Mouse (Mus musculus) limb, embryonic 15.5 days (tissue): ENCODE results near the gene Tshb. TPM values are rescaled to one million over a fixed set of nuclear protein-coding genes. Genes with fewer than 3 reads are reported as not detected.

Experiments
- ATAC-seq: fragments of 200-750 bp; cut with Nextera tagmentation; 2 replicates; pipeline ENCODE4 v1.8.0; 2017; ENCODE audit warnings: low read depth, moderate TSS enrichment; ENCODE audit not compliant: insufficient number of reproducible peaks, low FRiP score, low TSS enrichment
- H3K27ac ChIP-seq: fragments of 300-500 bp; sonication (generic); 2 replicates; pipeline ENCODE4 v1.5.1; 2015; ENCODE audit warnings: moderate library complexity, mild to moderate bottlenecking, inconsistent platforms
- H3K27me3 ChIP-seq: fragments of 300-500 bp; sonication (generic); 2 replicates; pipeline ENCODE4 v1.6.1; 2015; ENCODE audit warnings: inconsistent platforms
- H3K36me3 ChIP-seq: fragments of 300-500 bp; sonication (generic); 2 replicates; pipeline ENCODE4 v1.6.1; 2015; ENCODE audit warnings: inconsistent platforms
- H3K4me1 ChIP-seq: fragments of 300-500 bp; sonication (generic); 2 replicates; pipeline ENCODE4 v1.6.1; 2015; ENCODE audit warnings: inconsistent platforms
- H3K4me2 ChIP-seq: fragments of 300-500 bp; sonication (generic); 2 replicates; pipeline ENCODE4 v1.6.1; 2015; ENCODE audit warnings: mild to moderate bottlenecking, inconsistent platforms
- H3K4me3 ChIP-seq: fragments of 300-500 bp; sonication (generic); 2 replicates; pipeline ENCODE4 v1.5.1; 2015; ENCODE audit warnings: mild to moderate bottlenecking, inconsistent platforms
- H3K9ac ChIP-seq: fragments of 300-500 bp; sonication (generic); 2 replicates; pipeline ENCODE4 v1.6.1; 2015; ENCODE audit warnings: inconsistent platforms
- H3K9me3 ChIP-seq: fragments of 300-500 bp; sonication (generic); 2 replicates; pipeline ENCODE4 v1.6.1; 2016; ENCODE audit warnings: inconsistent platforms
- WGBS: fragments of 180-500 bp; shearing (Covaris S2); methylation state at CpG from one replicate; pipeline ENCODE4 v1.1.7; 2015; 5-methylcytosine and 5-hydroxymethylcytosine counted together
- polyA plus RNA-seq: library from polyadenylated mRNA; unstranded; fragments of >200 nt; fragmentation: Nextera tagmentation; extraction: Ambion mirVana; gene quantifications from 2 replicates; pipeline ENCODE4 v1.2.1, GENCODE M21; 2015

Gene Tshb
- polyA plus RNA-seq, result 0.04 and 0.12 TPM in 2 replicates

DNA sequence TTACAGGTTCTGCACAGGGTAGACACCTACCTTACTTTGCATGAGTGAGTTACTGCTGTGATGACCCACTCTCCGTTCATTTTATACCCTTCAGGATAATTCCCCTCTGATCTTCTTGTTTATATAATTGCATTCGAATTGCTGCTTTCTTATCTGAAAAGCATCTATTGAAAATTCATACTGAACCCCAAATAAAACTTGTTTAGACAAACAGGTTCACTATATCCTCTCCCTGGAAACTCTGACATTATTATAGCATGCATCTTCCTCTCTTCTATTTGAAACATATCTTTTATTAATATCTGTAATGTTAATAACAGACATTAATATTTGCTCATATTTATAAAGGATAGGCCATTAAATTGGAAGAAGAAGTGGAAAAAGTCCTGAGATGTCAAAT, at the start of gene Tshb:
Gene Tshb (minus strand): TSS at position 101 of the 400 bp plus-strand sequence.
- Histone ChIP-seq H3K27me3 (no peaks in the 10 kb centered on the region), H3K4me1 (no peaks in the 10 kb centered on the region), H3K9ac (no peak within 1 kb of the TSS), H3K27ac (no peak within 1 kb of the TSS), H3K9me3 (no peaks in the 10 kb centered on the region), H3K36me3 (no peaks in the 10 kb centered on the region), H3K4me2 (no peak within 1 kb of the TSS), H3K4me3 (no peak within 1 kb of the TSS)
- 73% methylated on average over 2 of the region's 2 CpGs for WGBS
- no peak for ATAC-seq

DNA sequence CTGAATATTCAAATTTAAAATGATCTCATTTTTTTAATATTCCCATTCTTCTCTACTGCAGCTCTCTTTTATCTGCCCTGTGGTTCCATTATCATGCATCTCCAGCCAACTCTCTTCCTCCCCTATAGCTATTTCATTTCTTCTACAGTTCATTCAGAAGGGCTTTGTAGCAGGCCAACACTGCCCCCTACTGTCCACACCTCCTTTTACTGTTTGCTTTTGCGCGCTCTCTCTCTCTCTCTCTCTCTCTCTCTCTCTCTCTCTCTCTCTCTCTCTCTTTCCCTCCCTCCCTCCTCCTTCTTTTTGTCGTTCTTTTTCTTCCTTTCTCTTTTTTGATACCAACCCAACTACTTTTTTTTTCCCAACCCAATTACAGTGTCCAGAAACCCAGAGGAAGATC, 21.4 kb upstream of the Tshb start:
- Histone ChIP-seq H3K27me3 (no peaks in the 10 kb centered on the region), H3K36me3 (no peaks in the 10 kb centered on the region), H3K9me3 (no peaks in the 10 kb centered on the region), H3K4me2 (no peak overlapping the region), H3K9ac (no peak overlapping the region), H3K4me1 (no peaks in the 10 kb centered on the region), H3K4me3 (no peak overlapping the region), H3K27ac (no peak overlapping the region)
- no peak for ATAC-seq
- 4% methylated on average over 3 of the region's 3 CpGs for WGBS

DNA sequence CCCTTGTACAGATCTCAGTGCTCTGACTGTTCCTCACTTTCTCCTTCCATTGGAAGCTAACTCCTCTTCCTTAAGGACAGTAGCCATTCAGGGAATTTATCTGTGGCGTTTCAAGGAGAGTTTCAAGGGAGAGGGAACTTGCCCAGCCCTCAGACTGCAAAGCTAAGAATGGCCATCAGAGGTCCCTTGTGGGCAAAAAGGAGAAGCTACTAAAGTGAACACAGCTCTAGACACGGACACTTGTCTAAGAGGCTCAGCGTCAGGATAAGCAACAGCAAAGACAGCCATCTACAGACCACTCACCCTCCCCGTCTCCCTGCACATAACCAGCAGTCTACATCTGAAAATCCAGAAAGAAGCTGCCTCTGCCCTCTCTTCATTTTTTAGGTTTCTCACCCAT, 4.9 kb upstream of the Tshb start:
- Histone ChIP-seq H3K9me3 (no peaks in the 10 kb centered on the region), H3K4me3 (no peak overlapping the region), H3K27ac (no peak overlapping the region), H3K36me3 (no peaks in the 10 kb centered on the region), H3K27me3 (no peaks in the 10 kb centered on the region), H3K9ac (no peak overlapping the region), H3K4me1 (no peaks in the 10 kb centered on the region), H3K4me2 (no peak overlapping the region)
- 48% methylated on average over 4 of the region's 4 CpGs for WGBS
- ATAC-seq, result no peak

GRCm38 (mm10) chr3:102773018-102773417, 9.5 kb downstream of the Tshb start:
- H3K9me3 ChIP-seq, result no peaks in the 10 kb centered on the region
- WGBS, result 90% methylated on average over 4 of the region's 4 CpGs

GRCm38 (mm10) chr3:102764850-102765249, 17.7 kb downstream of the Tshb start:
- Histone ChIP-seq H3K9ac (no peak overlapping the region), H3K36me3 (0 out of 2 replicates have a peak, but pooled peaks cover 8% of the 10 kb centered on the region), H3K9me3 (no peaks in the 10 kb centered on the region), H3K4me2 (no peak overlapping the region), H3K27me3 (no peaks in the 10 kb centered on the region), H3K27ac (no peak overlapping the region), H3K4me3 (no peak overlapping the region), H3K4me1 (peaks cover 6% of the 10 kb centered on the region)
- no peak for ATAC-seq
- WGBS, result 69% methylated on average over 7 of the region's 7 CpGs

More at GRCm38 (mm10) chr3:102773018-102773417, 9.5 kb downstream of the Tshb start:
- Histone ChIP-seq H3K4me1 (0 out of 2 replicates have a peak, but pooled peaks cover 2% of the 10 kb centered on the region), H3K9ac (no peak overlapping the region), H3K4me2 (no peak overlapping the region), H3K4me3 (no peak overlapping the region), H3K27ac (no peak overlapping the region), H3K27me3 (no peaks in the 10 kb centered on the region), H3K36me3 (no peaks in the 10 kb centered on the region)
- ATAC-seq, result no peak

DNA sequence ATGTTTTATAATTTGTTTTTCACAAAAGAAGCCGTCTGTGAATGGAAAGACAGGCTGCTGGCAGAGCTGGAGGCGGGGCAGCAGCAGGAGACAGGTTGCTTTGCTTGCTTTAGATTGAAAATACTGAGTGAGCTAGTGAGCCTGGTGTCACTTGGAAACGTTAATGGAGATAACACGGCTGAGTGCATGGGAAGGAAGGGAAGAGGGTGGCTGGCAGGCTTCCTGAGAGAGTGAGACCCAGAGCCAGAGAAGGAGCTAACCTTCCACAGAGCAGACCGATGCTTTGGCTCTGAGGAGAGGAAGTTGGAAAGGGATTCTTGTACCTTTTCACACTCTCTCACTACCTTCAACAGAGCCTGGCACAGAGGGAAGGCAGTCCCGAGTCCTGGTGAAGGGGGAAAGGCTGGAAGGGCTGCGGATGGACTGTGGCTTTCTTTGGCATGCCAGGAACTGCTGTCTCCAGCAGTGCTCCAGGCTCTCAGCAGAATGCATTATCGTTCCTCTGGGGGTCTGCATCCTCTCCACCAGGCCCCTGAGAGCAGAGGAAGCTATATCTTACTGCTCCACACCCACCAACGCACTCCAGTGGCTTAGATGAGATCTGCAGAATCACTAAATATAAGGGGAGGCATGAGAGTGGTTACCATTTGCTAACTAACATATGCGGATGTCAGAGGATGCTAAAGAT, 18.7 kb downstream of the Tshb start:
- WGBS, result 42% methylated on average over 10 of the region's 10 CpGs
- ATAC-seq, result no peak

DNA sequence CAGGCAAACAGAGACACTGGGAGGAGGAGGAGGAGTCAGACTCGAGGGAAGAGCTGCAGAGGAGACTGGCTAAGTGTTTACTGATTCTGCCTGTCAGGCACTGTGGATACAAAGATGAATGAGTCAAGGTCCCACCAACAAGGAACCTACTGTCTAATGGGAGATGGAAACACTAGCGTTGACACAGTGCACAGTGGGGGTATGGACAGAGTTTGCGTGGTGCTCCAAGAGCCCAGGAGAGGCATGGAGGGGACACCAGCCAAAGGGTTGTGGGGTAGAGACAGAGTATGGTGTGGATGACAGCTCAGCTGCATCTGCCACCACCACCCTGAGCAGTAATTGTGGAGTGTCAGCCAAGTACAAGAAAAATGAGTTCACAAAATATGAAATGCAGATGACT, 20.1 kb downstream of the Tshb start:
- Histone ChIP-seq H3K4me1 (peaks cover 6% of the 10 kb centered on the region), H3K9ac (no peak overlapping the region), H3K27me3 (no peaks in the 10 kb centered on the region), H3K4me3 (no peak overlapping the region), H3K36me3 (0 out of 2 replicates have a peak, but pooled peaks cover 8% of the 10 kb centered on the region), H3K27ac (no peak overlapping the region), H3K4me2 (no peak overlapping the region), H3K9me3 (no peaks in the 10 kb centered on the region)
- ATAC-seq, result no peak
- WGBS, result 63% methylated on average over 3 of the region's 3 CpGs

More for the DNA sequence above, 18.7 kb downstream of the Tshb start:
- Histone ChIP-seq H3K36me3 (0 out of 2 replicates have a peak, but pooled peaks cover 8% of the 10 kb centered on the region), H3K9ac (no peak overlapping the region), H3K4me1 (peaks cover 6% of the 10 kb centered on the region), H3K27me3 (no peaks in the 10 kb centered on the region), H3K4me2 (no peak overlapping the region), H3K4me3 (no peak overlapping the region), H3K9me3 (no peaks in the 10 kb centered on the region), H3K27ac (peak overlapping the region; percentile 43)

DNA sequence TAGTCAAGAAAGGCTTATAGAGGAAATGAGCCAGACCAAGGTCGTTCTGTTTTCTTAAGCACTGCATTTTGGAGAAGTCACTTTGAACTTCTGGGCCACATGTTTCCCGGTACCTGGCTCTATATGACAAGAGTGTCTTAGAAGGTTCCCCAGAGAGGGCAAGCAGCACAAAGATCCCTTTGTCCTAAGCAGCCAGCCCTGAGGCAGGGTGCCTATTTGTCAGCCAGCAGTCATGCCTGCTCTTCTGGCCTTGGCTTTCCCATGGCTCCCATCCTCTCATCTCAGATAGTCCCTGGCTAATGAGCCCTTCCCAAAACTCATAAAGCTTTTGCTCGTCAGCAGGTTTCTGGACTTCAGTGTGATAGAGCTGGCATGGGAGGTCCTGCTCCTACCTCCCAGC, 22.3 kb downstream of the Tshb start:
- Histone ChIP-seq H3K36me3 (0 out of 2 replicates have a peak, but pooled peaks cover 4% of the 10 kb centered on the region), H3K27me3 (no peaks in the 10 kb centered on the region), H3K9me3 (no peaks in the 10 kb centered on the region), H3K4me1 (peaks cover 12% of the 10 kb centered on the region), H3K4me2 (no peak overlapping the region), H3K27ac (no peak overlapping the region), H3K9ac (no peak overlapping the region), H3K4me3 (no peak overlapping the region)
- ATAC-seq, result no peak
- 48% methylated on average over 3 of the region's 3 CpGs for WGBS

- H3K4me3 ChIP-seq, result no peak overlapping the region
- no peaks in the 10 kb centered on the region for H3K9me3 ChIP-seq
- H3K27me3 ChIP-seq, result no peaks in the 10 kb centered on the region
- H3K36me3 ChIP-seq, result 0 out of 2 replicates have a peak, but pooled peaks cover 4% of the 10 kb centered on the region
- peaks cover 10% of the 10 kb centered on the region; the same call in 1 of the 2 replicates for H3K4me1 ChIP-seq
- H3K9ac ChIP-seq, result no peak overlapping the region
- no peak for ATAC-seq
- H3K27ac ChIP-seq, result no peak overlapping the region
- H3K4me2 ChIP-seq, result no peak overlapping the region
- WGBS, result 70% methylated on average over 6 of the region's 6 CpGs
Observed at GRCm38 (mm10) chr3:102757019-102757418, 25.5 kb downstream of the Tshb start.

DNA sequence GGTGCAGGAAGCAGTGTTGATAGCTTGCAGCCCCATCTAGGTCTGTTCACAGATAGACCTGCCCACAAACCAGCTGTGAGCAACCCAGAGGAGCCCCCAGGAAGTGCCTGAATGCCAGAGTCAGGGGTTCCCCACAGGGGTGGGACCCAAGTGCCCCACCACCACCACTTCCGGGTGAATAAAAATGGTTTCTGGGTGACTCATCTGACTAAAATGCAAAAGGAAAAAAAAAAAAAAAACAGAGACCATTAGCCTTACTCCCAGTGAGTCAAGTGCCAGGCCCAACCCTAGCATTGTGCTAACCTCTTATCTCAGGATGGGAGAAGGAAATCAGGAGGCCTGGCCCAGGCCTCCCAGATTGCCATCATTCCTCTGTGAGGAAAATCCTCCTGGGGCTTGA, 26.7 kb downstream of the Tshb start:
- no peaks in the 10 kb centered on the region for H3K27me3 ChIP-seq
- 0 out of 2 replicates have a peak, but pooled peaks cover 4% of the 10 kb centered on the region for H3K36me3 ChIP-seq
- H3K4me2 ChIP-seq, result no peak overlapping the region
- ATAC-seq, result no peak
- H3K4me1 ChIP-seq, result peaks cover 12% of the 10 kb centered on the region; the same call in 1 of the 2 replicates
- 52% methylated on average over 1 of the region's 1 CpGs for WGBS
- no peak overlapping the region for H3K27ac ChIP-seq
- no peak overlapping the region for H3K4me3 ChIP-seq
- H3K9me3 ChIP-seq, result no peaks in the 10 kb centered on the region
- no peak overlapping the region for H3K9ac ChIP-seq

GRCm38 (mm10) chr3:102752457-102752856, 30.1 kb downstream of the Tshb start:
- Histone ChIP-seq H3K4me3 (no peak overlapping the region), H3K27ac (no peak overlapping the region), H3K4me1 (peaks cover 12% of the 10 kb centered on the region; the same call in 1 of the 2 replicates), H3K27me3 (no peaks in the 10 kb centered on the region), H3K36me3 (0 out of 2 replicates have a peak, but pooled peaks cover 4% of the 10 kb centered on the region), H3K9me3 (no peaks in the 10 kb centered on the region), H3K9ac (no peak overlapping the region), H3K4me2 (no peak overlapping the region)
- no peak for ATAC-seq
- 60% methylated on average over 5 of the region's 5 CpGs for WGBS

DNA sequence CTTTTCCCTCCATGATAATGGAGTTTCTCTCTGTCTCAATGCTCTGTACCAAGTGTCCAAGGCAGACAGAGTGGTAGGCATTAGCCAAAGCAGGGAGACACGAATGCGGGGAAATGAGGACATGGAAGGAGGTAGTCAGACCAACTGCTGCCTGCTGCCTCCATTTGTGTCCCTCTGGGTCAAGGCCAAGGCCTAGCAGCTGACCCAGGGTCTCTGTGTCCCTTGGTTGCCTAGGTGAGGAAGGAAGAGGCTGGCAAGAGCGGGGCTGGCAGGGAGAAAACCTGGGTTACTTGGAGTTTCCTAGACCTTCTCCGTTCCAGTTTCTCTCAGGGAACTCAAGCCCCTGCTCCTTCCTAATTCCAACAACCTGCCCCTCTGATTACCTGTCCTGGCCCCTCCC, 30.5 kb downstream of the Tshb start:
- no peak for ATAC-seq

More for the DNA sequence above, 30.5 kb downstream of the Tshb start:
- H3K9me3 ChIP-seq, result no peaks in the 10 kb centered on the region
- 89% methylated on average over 4 of the region's 4 CpGs for WGBS
- no peak overlapping the region for H3K9ac ChIP-seq
- no peak overlapping the region for H3K27ac ChIP-seq
- H3K4me2 ChIP-seq, result no peak overlapping the region
- 0 out of 2 replicates have a peak, but pooled peaks cover 4% of the 10 kb centered on the region for H3K36me3 ChIP-seq
- no peaks in the 10 kb centered on the region for H3K27me3 ChIP-seq
- H3K4me1 ChIP-seq, result peaks cover 14% of the 10 kb centered on the region; the same call in 1 of the 2 replicates
- no peak overlapping the region for H3K4me3 ChIP-seq
